Mouse (Mus musculus) megakaryocyte, adult 5-6 weeks (primary cell): Measurements from ENCODE around the gene Klhdc8b. TPM values are rescaled to one million over a fixed set of nuclear protein-coding genes. Genes with fewer than 3 reads are reported as not detected.

ENCODE experiments used
- ATAC-seq: 2 replicates; pipeline ENCODE4 v1.8.0; 2016; ENCODE audit warnings: mild to moderate bottlenecking, inconsistent platforms; ENCODE audit not compliant: poor library complexity, severe bottlenecking
- total RNA-seq, 2 experiments: library from RNA; stranded (forward) in 1 of 2; stranded (reverse) in 1 of 2; fragments of 153-499, 151-499 nt in 1 of 2; fragments of 221-1000, 200-1000 nt in 1 of 2; gene quantifications; 2 replicates each; pipeline versions ENCODE4 v1.2.3 to v1.2.4; 2015 to 2017

The Klhdc8b gene
- total RNA-seq (2015) = 0.16 and 0.33 TPM in 2 replicates
- total RNA-seq (2017) = 1.0 and 1.3 TPM in 2 replicates

DNA sequence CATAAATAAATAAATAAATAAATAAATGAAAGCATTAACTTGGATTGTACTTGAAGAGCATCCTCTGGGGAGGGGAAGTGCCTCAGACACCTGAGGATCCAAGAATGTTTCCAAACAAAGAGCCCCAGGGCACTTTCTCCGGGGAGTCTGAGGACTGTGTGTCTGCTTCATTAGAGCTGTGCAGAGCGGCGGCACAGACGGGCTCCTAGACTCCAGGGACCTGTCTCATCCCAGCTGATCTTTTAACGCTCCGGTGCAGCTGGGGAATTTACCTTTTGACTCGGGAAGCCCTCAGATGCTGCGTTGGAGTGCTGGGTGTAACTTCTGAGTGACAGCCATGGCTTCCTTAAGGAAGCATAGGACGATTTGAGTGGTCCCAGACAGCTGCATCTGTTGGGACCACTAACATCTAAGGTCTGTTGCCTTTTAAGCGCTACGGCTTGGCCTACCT is at the start of gene Klhdc8b:
Gene Klhdc8b (minus strand): TSS at position 401 of the 451 bp plus-strand sequence.
- no peak for ATAC-seq

GRCm38 (mm10) chr9:108508776-108509175 is 47.4 kb upstream of the Klhdc8b start:
- no peak for ATAC-seq

DNA sequence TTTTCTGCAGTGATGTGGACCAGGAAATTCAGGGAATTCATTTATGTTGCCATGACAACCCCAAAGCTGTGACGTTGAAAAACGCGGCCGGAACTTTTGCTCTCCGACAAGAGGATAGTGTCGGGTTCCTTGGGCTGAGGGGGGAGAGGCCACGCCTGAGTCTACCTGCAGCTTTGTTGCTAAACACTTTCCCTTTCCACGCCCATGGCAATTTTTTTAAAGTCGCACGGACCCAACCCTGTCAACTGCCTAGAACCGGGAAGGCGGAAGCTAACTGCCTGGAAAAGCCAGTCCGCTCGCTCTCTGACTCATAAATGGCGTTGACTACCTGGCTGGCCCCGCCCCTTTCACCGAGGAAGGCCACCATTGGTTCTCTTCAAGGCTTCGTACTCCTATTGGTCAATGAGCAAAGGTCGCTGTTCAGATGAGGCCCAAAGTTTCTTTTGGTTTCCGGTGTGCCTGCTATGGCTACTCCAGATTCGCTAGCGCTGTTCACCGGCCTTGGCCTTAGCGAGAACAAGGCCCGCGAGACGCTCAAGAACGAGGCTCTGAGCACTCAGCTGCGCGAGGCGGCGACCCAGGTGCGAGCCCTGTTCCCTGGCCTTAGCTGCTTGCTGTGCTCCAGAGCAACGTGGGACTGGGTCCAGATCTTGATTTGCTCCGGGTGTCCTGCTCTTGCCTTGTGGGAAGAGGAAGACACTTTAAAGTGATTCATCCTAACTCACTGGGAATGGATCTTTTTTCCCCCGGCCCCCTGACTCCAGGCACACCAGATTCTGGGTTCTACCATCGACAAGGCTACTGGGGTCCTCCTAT is 46.4 kb upstream of the Klhdc8b start, which contains the start of gene Qars:
Gene Qars (plus strand): TSS at position 88 of the 816 bp plus-strand sequence.
- peak; percentile 98 for ATAC-seq

GRCm38 (mm10) chr9:108506901-108507300 is 45.5 kb upstream of the Klhdc8b start:
- ATAC-seq = no peak

- ATAC-seq = no peak
Measured at GRCm38 (mm10) chr9:108499943-108500342, 38.6 kb upstream of the Klhdc8b start.

DNA sequence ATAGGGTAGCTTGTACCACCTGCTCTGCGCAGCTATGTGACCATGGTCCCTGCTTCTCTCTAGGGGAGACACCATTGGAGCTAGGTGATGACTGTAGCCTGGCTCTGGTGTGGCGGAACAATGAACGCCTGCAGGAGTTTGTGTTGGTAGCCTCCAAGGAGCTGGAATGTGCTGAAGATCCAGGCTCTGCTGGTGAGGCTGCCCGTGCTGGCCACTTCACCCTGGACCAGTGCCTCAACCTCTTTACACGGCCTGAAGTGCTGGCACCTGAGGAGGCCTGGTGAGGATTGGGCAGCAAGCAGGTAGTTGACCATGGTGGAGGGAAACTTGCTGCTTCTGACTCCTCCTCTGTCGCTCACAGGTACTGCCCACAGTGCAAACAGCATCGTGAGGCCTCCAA is 37.9 kb upstream of the Klhdc8b start:
- ATAC-seq = no peak

GRCm38 (mm10) chr9:108494905-108495304 is 33.5 kb upstream of the Klhdc8b start:
- no peak for ATAC-seq

DNA sequence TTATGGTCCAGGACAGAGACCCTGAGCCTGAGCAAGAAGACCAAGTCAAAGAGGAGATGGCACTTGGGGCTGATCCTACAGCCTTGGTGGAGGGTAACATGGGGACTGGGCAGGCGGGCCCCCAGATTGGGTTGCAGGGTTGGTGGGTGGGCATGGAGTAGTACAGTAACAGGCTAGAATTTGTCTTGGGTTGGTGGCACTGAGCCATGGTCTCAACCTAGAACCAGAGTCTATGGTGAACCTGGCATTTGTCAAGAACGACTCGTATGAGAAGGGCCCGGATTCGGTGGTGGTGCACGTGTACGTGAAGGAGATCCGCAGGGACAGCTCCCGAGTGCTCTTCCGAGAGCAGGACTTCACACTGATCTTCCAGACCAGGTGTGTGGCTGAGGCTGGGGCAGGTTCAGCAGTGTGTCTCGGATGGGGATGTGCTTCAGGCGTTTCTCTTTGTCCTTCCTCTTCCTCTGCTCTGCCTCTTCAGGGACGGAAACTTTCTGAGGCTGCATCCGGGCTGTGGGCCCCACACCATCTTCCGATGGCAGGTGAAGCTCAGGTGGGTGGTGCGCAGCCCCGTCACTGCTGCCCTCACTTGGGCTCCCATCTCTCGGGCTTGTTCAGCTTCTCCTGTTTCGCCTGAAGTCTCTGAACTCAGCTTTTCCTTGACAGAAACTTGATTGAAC is 32.9 kb upstream of the Klhdc8b start:
- no peak for ATAC-seq

DNA sequence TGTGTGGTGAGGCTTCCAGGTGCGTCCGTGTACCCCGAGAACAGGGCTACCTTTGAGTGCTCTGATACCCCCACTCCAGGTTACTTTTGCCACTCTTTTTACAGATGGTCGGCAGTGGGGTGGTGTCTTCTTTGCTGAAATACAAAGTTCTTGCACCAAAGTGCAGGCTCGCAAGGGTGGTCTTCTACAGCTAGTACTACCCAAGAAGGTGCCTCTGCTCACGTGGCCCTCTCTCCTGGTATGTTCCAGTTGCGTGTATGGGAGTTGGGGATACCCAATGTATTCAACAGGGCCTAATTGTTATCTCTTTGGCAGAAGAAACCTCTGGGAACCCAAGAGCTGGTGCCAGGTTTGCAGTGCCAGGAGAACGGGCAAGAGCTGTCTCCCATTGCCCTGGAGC is 31.9 kb upstream of the Klhdc8b start:
- no peak for ATAC-seq

DNA sequence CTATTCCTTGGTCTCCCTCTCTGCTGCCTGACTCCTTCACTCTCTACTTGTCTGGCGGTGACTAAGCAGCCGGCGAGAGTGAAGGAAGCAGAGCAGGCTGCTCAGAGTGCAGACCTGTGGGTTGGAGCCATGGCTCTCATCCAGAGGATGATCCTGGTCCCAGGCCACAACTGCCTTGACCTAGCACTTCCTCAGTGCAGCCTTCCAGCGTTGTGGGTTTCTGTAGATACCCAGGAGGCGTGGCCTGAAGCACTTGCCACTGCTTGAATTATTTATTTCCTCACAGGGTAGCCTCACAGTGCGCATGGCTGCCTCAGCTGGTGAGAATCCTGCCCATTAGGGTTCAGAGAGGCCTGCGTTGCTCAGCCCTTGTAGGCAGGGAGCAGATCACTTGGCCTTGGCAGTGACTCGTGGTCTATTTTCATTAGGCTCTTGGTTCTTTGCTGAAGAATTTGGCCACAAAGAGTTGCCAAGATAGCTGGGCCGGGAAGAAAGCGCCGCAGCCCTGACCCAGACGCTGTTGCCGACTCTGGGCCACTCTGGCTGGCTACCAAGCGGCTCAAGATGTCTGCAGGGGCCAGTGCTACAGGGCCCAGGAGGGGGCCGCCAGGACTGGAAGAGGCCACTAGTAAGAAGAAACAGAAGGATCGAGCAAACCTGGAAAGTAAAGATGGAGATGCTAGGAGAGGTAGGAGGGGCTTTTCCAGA is 30.8 kb upstream of the Klhdc8b start:
- peak; percentile 36 for ATAC-seq

GRCm38 (mm10) chr9:108491286-108491580 is 29.9 kb upstream of the Klhdc8b start:
- ATAC-seq = peak; percentile 11

- peak; percentile 90 for ATAC-seq
Measured at GRCm38 (mm10) chr9:108490559-108491285, 29.3 kb upstream of the Klhdc8b start, which contains the start of gene Usp19. Gene Usp19 (plus strand): TSS chr9:108490602.

DNA sequence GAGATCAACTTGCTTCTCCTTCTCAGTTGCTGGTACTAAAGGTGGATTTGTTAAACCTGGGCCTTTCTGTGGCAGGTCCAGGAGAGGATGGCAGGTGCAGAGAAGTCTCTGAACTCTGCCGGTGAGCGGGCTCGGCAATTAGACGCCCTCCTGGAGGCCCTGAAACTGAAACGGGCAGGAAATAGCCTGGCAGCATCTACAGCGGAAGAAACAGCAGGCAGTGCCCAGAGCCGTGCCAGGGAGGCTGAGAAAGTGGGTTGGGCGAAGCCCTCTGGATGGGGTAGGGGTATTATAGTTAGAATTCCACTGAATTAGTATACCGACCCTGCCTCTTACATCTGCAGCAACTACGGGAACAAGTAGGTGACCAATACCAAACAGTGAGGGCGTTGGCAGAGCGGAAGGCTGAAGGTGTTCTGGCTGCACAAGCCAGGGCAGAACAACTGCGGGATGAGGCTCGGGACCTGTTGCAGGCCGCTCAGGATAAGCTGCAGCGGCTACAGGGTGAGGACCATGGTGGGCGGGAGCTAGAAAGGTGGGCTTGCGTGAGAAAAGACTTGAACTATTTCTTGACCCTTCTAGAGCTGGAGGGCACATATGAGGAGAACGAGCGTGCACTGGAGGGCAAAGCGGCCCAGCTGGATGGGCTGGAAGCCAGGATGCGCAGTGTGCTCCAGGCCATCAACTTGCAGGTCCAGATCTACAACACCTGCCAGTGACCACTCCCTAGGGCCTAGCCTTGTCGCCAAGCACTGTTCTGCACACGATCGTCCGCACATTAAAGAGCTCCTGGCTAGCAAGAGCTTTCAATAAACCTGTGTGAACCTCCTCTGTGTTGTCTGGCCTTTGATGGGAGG is 28.5 kb upstream of the Klhdc8b start:
- no peak for ATAC-seq

DNA sequence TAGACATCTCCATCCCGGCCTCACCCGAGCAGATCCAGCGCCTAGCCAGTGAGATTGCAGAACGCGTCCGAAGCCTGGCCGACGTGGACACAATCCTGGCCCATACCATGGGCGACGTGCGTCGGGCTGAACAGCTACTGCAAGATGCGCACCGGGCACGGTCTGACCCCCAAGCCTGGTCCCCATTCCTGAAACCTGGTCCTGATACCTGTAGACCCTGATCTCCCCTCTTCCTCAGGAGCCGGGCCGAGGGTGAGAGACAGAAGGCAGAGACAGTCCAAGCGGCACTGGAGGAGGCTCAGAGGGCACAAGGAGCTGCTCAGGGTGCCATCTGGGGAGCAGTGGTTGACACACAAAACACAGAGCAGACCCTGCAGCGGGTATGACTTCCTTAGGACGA is 27.8 kb upstream of the Klhdc8b start:
- ATAC-seq = no peak

DNA sequence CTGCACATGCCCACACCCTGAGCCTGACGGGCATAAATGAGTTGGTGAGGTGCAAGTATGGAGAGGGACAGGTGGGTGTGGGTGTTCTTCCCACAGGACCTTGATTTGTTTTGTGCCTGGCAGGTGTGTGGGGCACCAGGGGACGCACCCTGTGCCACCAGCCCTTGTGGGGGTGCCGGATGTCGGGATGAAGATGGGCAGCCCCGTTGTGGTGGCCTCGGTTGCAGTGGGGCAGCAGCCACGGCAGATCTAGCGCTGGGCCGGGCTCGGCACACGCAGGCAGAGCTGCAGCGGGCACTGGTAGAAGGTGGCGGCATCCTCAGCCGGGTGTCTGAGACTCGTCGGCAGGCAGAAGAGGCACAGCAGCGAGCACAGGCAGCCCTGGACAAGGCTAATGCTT is 27.0 kb upstream of the Klhdc8b start:
- no peak for ATAC-seq

DNA sequence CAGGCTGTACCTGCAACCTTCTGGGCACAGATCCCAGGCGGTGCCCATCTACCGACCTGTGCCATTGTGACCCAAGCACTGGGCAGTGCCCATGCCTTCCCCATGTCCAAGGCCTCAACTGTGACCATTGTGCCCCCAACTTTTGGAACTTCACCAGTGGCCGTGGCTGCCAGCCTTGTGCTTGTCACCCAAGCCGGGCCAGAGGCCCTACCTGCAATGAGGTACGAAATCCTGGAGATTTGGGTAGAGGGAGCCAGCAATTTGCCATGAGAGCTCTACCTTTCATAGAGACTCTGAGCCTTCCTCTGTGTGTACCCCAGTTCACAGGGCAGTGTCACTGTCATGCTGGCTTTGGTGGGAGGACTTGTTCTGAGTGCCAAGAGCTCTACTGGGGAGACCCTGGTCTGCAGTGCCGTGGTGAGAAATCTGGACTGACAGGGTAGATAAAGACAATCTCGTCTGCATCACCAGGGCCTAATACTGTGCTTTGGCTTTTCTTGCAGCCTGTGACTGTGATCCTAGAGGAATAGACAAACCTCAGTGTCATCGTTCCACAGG is 25.7 kb upstream of the Klhdc8b start:
- ATAC-seq = no peak

DNA sequence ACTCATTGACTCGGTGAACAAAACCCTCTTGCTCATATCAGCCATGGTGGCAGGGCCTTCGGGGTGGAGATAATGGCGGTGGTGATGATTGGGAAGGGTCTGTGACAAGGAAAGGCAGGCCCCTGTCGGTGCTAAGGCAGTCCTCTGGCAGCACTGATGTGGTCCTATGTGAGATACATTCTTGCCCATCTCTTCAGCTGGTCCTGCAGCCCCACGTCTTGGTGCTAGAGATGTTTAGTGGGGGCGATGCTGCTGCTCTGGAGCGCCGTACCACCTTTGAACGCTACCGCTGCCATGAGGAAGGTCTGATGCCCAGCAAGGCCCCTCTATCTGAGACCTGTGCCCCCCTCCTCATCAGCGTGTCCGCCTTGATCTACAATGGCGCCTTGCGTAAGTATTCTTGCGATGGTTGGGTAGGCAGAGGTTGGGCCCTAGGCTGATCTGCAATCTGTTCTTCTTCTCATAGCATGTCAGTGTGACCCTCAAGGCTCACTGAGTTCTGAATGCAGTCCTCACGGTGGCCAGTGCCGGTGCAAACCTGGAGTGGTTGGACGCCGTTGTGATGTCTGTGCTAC is 24.0 kb upstream of the Klhdc8b start:
- no peak for ATAC-seq

- no peak for ATAC-seq
Measured at GRCm38 (mm10) chr9:108484021-108484420, 22.6 kb upstream of the Klhdc8b start.
